Mouse (Mus musculus) embryonic facial prominence, embryonic 12.5 days (tissue): Measurements from ENCODE around the gene Srd5a2. TPM values are rescaled to one million over a fixed set of nuclear protein-coding genes. Genes with fewer than 3 reads are reported as not detected.

Experiments used
- ATAC-seq: fragments of 200-750 bp; cut with Nextera tagmentation; 2 replicates; pipeline ENCODE4 v1.8.0; 2017; ENCODE audit not compliant: insufficient number of reproducible peaks, insufficient read depth, low FRiP score, low TSS enrichment
- H3K27ac ChIP-seq: fragments of 300-500 bp; sonication (generic); 2 replicates; pipeline ENCODE4 v1.5.1; 2016; ENCODE audit warnings: mild to moderate bottlenecking
- H3K27me3 ChIP-seq: fragments of 300-500 bp; sonication (generic); 2 replicates; pipeline ENCODE4 v1.6.1; 2016; ENCODE audit warnings: mild to moderate bottlenecking, moderate library complexity
- H3K36me3 ChIP-seq: fragments of 300-500 bp; sonication (generic); 2 replicates; pipeline ENCODE4 v1.6.1; 2016; ENCODE audit warnings: mild to moderate bottlenecking
- H3K4me1 ChIP-seq: fragments of 300-500 bp; sonication (generic); 2 replicates; pipeline ENCODE4 v1.6.1; 2016
- H3K4me2 ChIP-seq: fragments of 300-500 bp; sonication (generic); replicated peaks from 2 replicates; pipeline ENCODE4 v1.6.1; 2016; ENCODE audit warnings: mild to moderate bottlenecking, moderate library complexity
- H3K4me3 ChIP-seq: fragments of 300-500 bp; sonication (generic); 2 replicates; pipeline ENCODE4 v1.5.1; 2016; ENCODE audit warnings: mild to moderate bottlenecking
- H3K9ac ChIP-seq: fragments of 300-500 bp; sonication (generic); 2 replicates; pipeline ENCODE4 v1.6.1; 2016; ENCODE audit warnings: mild to moderate bottlenecking, moderate library complexity
- H3K9me3 ChIP-seq: fragments of 300-500 bp; sonication (generic); 2 replicates; pipeline ENCODE4 v1.6.1; 2016; ENCODE audit warnings: mild to moderate bottlenecking, moderate library complexity
- WGBS: fragments of 180-500 bp; shearing (Covaris S2); methylation state at CpG from one replicate; pipeline ENCODE4 v1.1.7; 2016; 5-methylcytosine and 5-hydroxymethylcytosine counted together
- polyA plus RNA-seq: library from polyadenylated mRNA; unstranded; fragments of >200 nt; fragmentation: Nextera tagmentation; extraction: Ambion mirVana; gene quantifications from 2 replicates; pipeline ENCODE4 v1.2.1, GENCODE M21; 2016

The Srd5a2 gene
- polyA plus RNA-seq, 1 experiment from 2014 or later, result 0.23 TPM

- peak; percentile 75; the same call in 1 of the 2 replicates for ATAC-seq
- H3K4me3 ChIP-seq, result no peak overlapping the region
- no peak overlapping the region for H3K4me2 ChIP-seq
- no peaks in the 10 kb centered on the region for H3K36me3 ChIP-seq
- no peaks in the 10 kb centered on the region for H3K9me3 ChIP-seq
- H3K4me1 ChIP-seq, result no peaks in the 10 kb centered on the region
- H3K27ac ChIP-seq, result no peak overlapping the region
- WGBS, result 36% methylated on average over 8 of the region's 8 CpGs
- no peak overlapping the region for H3K9ac ChIP-seq
- no peaks in the 10 kb centered on the region for H3K27me3 ChIP-seq
Observed at GRCm38 (mm10) chr17:74020526-74021203, 27.1 kb downstream of the Srd5a2 start.

- no peak overlapping the region for H3K4me3 ChIP-seq
- H3K36me3 ChIP-seq, result no peaks in the 10 kb centered on the region
- H3K27me3 ChIP-seq, result no peaks in the 10 kb centered on the region
- H3K9ac ChIP-seq, result no peak overlapping the region
- no peak overlapping the region for H3K27ac ChIP-seq
- WGBS, result 82% methylated on average over 4 of the region's 4 CpGs
- H3K4me1 ChIP-seq, result no peaks in the 10 kb centered on the region
- no peak for ATAC-seq
- H3K4me2 ChIP-seq, result no peak overlapping the region
- H3K9me3 ChIP-seq, result no peaks in the 10 kb centered on the region
Observed at GRCm38 (mm10) chr17:74018281-74018680, 29.4 kb downstream of the Srd5a2 start.

- H3K9ac ChIP-seq, result no peak overlapping the region
- no peaks in the 10 kb centered on the region for H3K4me1 ChIP-seq
- H3K4me3 ChIP-seq, result no peak overlapping the region
- 94% methylated on average over 1 of the region's 1 CpGs for WGBS
- H3K27ac ChIP-seq, result no peak overlapping the region
- no peak overlapping the region for H3K4me2 ChIP-seq
- no peak for ATAC-seq
- H3K36me3 ChIP-seq, result no peaks in the 10 kb centered on the region
- no peaks in the 10 kb centered on the region for H3K27me3 ChIP-seq
- H3K9me3 ChIP-seq, result no peaks in the 10 kb centered on the region
Observed at GRCm38 (mm10) chr17:74017649-74018048, 30.1 kb downstream of the Srd5a2 start.

GRCm38 (mm10) chr17:74015128-74015527 is 32.6 kb downstream of the Srd5a2 start:
- H3K4me3 ChIP-seq, result no peak overlapping the region
- H3K4me2 ChIP-seq, result no peak overlapping the region
- no peak for ATAC-seq
- H3K9me3 ChIP-seq, result no peaks in the 10 kb centered on the region
- H3K4me1 ChIP-seq, result no peaks in the 10 kb centered on the region
- H3K27ac ChIP-seq, result no peak overlapping the region
- H3K36me3 ChIP-seq, result no peaks in the 10 kb centered on the region
- no peak overlapping the region for H3K9ac ChIP-seq
- 82% methylated on average over 6 of the region's 6 CpGs for WGBS
- H3K27me3 ChIP-seq, result no peaks in the 10 kb centered on the region

- WGBS, result 31% methylated on average over 4 of the region's 4 CpGs
- no peak for ATAC-seq
- 0 out of 2 replicates have a peak, but pooled peaks cover 10% of the 10 kb centered on the region for H3K4me1 ChIP-seq
Observed at GRCm38 (mm10) chr17:74008680-74009079, 39.0 kb downstream of the Srd5a2 start.

GRCm38 (mm10) chr17:74007001-74007400 is 40.7 kb downstream of the Srd5a2 start:
- H3K36me3 ChIP-seq, result no peaks in the 10 kb centered on the region
- no peak for ATAC-seq
- H3K4me2 ChIP-seq, result no peak overlapping the region
- H3K9me3 ChIP-seq, result no peaks in the 10 kb centered on the region
- H3K9ac ChIP-seq, result no peak overlapping the region
- no peak overlapping the region for H3K4me3 ChIP-seq
- 0 out of 2 replicates have a peak, but pooled peaks cover 10% of the 10 kb centered on the region for H3K4me1 ChIP-seq
- H3K27ac ChIP-seq, result no peak overlapping the region
- 46% methylated on average over 8 of the region's 8 CpGs for WGBS
- H3K27me3 ChIP-seq, result no peaks in the 10 kb centered on the region

More at GRCm38 (mm10) chr17:74008680-74009079, 39.0 kb downstream of the Srd5a2 start:
- Histone ChIP-seq H3K9me3 (no peaks in the 10 kb centered on the region), H3K36me3 (no peaks in the 10 kb centered on the region), H3K4me2 (no peak overlapping the region), H3K27ac (no peak overlapping the region), H3K4me3 (no peak overlapping the region), H3K27me3 (no peaks in the 10 kb centered on the region), H3K9ac (no peak overlapping the region)

GRCm38 (mm10) chr17:74002396-74002795 is 45.3 kb downstream of the Srd5a2 start:
- no peak overlapping the region for H3K4me3 ChIP-seq

GRCm38 (mm10) chr17:73995907-73996645 is 51.6 kb downstream of the Srd5a2 start:
- Histone ChIP-seq H3K4me3 (no peak overlapping the region), H3K27ac (no peak overlapping the region), H3K9me3 (no peaks in the 10 kb centered on the region), H3K4me1 (no peaks in the 10 kb centered on the region), H3K27me3 (no peaks in the 10 kb centered on the region), H3K4me2 (no peak overlapping the region), H3K36me3 (no peaks in the 10 kb centered on the region), H3K9ac (no peak overlapping the region)
- 83% methylated on average over 13 of the region's 13 CpGs for WGBS
- ATAC-seq, result no peak

More at GRCm38 (mm10) chr17:74002396-74002795, 45.3 kb downstream of the Srd5a2 start:
- Histone ChIP-seq H3K27ac (no peak overlapping the region), H3K4me1 (no peaks in the 10 kb centered on the region), H3K27me3 (no peaks in the 10 kb centered on the region), H3K4me2 (no peak overlapping the region), H3K36me3 (no peaks in the 10 kb centered on the region), H3K9ac (no peak overlapping the region), H3K9me3 (no peaks in the 10 kb centered on the region)
- WGBS, result 69% methylated on average over 2 of the region's 2 CpGs
- no peak for ATAC-seq

GRCm38 (mm10) chr17:73991264-73991663 is 56.5 kb downstream of the Srd5a2 start:
- 87% methylated on average over 4 of the region's 4 CpGs for WGBS
- no peaks in the 10 kb centered on the region for H3K4me1 ChIP-seq
- H3K9me3 ChIP-seq, result no peaks in the 10 kb centered on the region
- ATAC-seq, result no peak
- no peak overlapping the region for H3K4me3 ChIP-seq
- no peak overlapping the region for H3K27ac ChIP-seq
- no peaks in the 10 kb centered on the region for H3K36me3 ChIP-seq
- no peak overlapping the region for H3K4me2 ChIP-seq
- H3K27me3 ChIP-seq, result no peaks in the 10 kb centered on the region
- no peak overlapping the region for H3K9ac ChIP-seq

- ATAC-seq, result no peak
- H3K27me3 ChIP-seq, result no peaks in the 10 kb centered on the region
- H3K9me3 ChIP-seq, result no peaks in the 10 kb centered on the region
- H3K4me1 ChIP-seq, result peaks cover 7% of the 10 kb centered on the region; the same call in 1 of the 2 replicates
- H3K36me3 ChIP-seq, result no peaks in the 10 kb centered on the region
- WGBS, result 70% methylated on average over 2 of the region's 2 CpGs
- H3K4me3 ChIP-seq, result no peak overlapping the region
- no peak overlapping the region for H3K27ac ChIP-seq
- no peak overlapping the region for H3K9ac ChIP-seq
- H3K4me2 ChIP-seq, result no peak overlapping the region
Observed at GRCm38 (mm10) chr17:73986571-73986970, 61.1 kb downstream of the Srd5a2 start.

- no peak overlapping the region for H3K27ac ChIP-seq
- WGBS, result 90% methylated on average over 4 of the region's 4 CpGs
- H3K27me3 ChIP-seq, result no peaks in the 10 kb centered on the region
- H3K4me1 ChIP-seq, result peaks cover 7% of the 10 kb centered on the region; the same call in 1 of the 2 replicates
- H3K36me3 ChIP-seq, result no peaks in the 10 kb centered on the region
- no peak overlapping the region for H3K4me3 ChIP-seq
- ATAC-seq, result no peak
- no peak overlapping the region for H3K4me2 ChIP-seq
- no peaks in the 10 kb centered on the region for H3K9me3 ChIP-seq
- H3K9ac ChIP-seq, result no peak overlapping the region
Observed at GRCm38 (mm10) chr17:73985936-73986335, 61.8 kb downstream of the Srd5a2 start.

- Histone ChIP-seq H3K27ac (0 out of 2 replicates have a peak overlapping the region, but pooled peaks have one; percentile 5), H3K4me3 (no peak overlapping the region), H3K4me2 (no peak overlapping the region), H3K27me3 (no peaks in the 10 kb centered on the region), H3K4me1 (peaks cover 7% of the 10 kb centered on the region; the same call in 1 of the 2 replicates), H3K9me3 (no peaks in the 10 kb centered on the region), H3K9ac (no peak overlapping the region), H3K36me3 (no peaks in the 10 kb centered on the region)
- WGBS, result 12% methylated on average over 4 of the region's 4 CpGs
- ATAC-seq, result no peak
Observed at GRCm38 (mm10) chr17:73984508-73984907, 63.2 kb downstream of the Srd5a2 start.
